Mouse (Mus musculus) embryo, embryonic 9.5 days (tissue): ENCODE measurements around the gene B230118H07Rik.

Experiments
- DNase-seq: peaks from one replicate; pipeline ENCODE4 v3.0.0-alpha.2; 2017; ENCODE audit errors: extremely low spot score

B230118H07Rik gene

DNA sequence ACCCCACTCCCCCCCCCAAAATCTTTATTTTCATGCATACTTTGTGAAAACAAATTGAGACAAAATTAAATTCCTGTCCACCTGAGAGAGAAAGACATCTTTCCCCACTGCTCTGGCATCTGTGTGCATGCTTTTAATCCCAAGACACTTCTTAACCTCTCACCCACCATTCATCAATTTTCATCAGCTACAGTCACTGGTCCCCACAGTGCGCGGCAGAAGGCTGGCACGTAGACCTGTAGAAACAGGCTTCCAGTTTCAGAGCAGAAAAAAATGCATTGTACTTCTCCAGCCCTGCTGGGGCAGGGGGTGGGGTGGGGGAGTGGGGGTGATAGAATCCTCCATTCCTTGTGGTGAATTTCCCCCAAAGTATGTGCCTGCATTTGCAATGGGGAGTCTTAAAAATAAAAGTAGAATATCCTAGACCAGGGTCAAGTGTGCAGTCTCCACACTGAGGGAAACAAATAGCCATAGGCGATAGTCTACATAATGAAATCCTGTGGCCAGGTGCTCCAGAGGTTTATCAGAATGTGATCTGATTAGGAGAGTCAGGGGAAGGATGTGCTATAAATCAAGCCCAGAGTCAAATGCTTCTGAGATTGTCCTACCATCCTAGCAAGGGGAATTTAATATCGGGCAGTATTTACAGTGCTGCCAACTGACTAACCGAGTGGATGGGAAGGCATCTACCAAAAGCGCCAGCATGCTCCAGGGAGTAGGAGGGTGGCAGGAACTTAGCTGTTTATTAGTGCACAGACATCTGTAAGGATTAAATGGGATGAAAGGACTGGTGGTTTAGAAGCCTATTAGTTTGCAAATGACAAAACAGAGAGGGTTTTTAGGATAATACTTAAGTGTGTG, 10.1 kb downstream of the B230118H07Rik start:
- DNase-seq = no peak

GRCm38 (mm10) chr2:101628297-101629236, 20.8 kb downstream of the B230118H07Rik start:
- peak; percentile 90 for DNase-seq

DNA sequence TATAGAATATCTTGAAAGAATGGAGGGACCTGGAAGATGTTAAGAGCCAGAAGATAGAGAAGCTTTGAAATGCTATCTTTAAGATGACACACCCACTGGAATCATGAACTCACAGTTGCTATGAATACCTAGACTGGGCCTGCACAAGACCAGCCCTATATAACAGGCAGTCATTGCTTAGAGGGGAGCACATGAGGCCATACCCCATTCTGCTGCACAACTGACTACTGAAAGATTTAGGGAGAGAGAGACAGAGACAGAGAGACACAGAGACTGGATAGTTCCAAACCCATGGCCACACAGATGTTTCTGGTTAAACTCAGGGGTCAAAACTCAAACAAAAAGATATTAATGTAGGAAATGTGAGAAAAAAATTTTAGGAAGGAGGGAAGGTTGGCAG, 22.1 kb downstream of the B230118H07Rik start:
- DNase-seq = no peak

- no peak for DNase-seq
Measured at GRCm38 (mm10) chr2:101624526-101624925, 24.8 kb downstream of the B230118H07Rik start, which contains the start of gene Rag2. TSS of gene Rag2 (plus strand) at chr2:101624718.

DNA sequence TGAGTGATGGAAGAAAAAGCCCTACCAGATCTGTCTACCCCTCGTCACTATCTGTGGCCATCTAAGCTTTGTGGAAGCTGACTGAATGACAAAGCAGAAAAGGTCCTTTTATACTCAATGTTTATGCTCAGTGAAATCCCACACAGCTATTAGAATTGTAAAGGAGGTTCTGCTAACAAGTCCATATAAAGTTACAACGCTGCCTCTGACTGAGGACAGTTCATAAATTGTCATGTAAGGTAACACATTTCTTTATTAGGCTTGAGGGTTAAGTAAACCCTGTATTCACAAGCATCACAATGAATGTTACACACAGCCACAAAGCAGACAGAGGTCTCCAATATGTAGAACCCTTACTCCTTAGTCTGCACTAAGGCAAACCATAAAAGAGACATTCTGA, 25.3 kb downstream of the B230118H07Rik start:
- no peak for DNase-seq

GRCm38 (mm10) chr2:101623042-101623441, 26.3 kb downstream of the B230118H07Rik start:
- DNase-seq = no peak

DNA sequence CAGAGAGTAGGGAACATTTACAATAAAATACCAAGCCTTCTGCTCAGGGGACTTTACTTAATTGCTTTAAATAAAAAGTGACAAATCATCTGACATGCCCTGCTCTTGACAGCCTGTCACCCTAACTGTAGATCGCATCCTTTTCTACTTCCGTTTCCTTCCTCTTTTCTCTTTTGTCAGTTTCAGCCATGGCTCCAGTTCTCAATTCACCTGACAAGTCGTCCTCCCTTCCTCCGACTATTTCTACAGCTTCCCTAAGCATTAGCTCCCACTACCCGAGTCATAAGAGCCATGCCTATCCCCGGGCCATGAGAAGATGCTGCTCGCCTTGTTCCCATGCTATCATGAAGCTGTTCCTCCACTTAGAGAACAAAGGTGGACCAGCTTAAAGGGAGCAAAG, 27.7 kb downstream of the B230118H07Rik start:
- no peak for DNase-seq

DNA sequence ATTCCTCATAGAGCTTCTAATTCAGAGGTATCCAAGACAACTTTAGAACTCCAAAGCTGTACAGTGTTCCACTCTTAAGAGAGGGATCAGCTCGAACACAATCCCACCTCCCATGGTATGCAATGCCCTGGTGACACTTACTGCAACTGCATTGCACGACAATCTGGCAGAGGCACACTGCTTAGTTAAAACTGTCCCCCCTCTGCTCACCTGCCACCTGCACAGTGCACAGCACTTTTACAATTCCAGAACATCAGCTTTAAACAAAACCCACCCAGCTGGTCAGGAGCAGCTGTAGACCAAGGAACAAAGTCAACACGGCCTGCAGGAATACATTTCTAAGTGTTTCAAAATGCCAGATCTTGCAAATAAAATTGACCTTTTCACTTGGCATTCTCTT, 28.4 kb downstream of the B230118H07Rik start:
- DNase-seq = no peak

DNA sequence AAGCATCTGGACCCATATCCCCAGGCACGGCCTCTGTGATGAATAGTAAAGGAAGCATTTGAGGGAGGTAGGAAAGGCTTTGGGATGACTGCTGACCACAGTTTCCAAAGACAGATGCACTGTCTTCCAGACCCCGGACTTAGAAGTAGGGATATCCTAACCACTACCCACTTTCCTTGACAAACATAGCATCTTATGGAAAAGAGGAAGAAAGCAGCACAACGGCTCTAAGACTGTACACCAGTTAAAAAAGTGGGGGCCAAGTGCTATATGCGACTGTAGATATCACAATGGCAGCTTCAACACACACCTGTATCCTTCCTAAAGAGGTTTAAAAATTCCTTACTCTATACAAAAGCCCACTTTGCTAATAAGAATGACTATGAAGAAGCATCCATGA, 31.0 kb downstream of the B230118H07Rik start:
- no peak for DNase-seq

- DNase-seq = no peak
Measured at GRCm38 (mm10) chr2:101615464-101616305, 33.6 kb downstream of the B230118H07Rik start.

DNA sequence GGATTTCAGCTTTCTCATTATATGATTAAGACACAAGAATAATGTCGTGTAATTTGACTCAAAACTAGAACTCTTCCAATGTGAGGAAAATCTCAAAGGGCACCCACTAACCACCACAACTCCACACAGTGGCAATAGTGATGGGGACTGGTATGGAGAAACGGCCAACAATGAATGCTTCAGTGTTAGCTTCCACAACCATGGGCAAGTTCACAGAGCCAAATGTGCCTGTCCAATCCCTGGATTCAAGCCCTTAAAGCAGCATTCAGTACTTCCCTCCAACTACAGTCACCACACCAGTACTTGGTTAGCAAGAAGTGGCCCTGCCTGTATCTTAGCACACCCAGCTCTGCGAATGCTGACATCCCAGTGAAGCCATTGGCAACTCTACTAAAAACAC, 38.5 kb downstream of the B230118H07Rik start:
- DNase-seq = no peak

- DNase-seq = no peak
Measured at GRCm38 (mm10) chr2:101608232-101608894, 41.0 kb downstream of the B230118H07Rik start.

DNA sequence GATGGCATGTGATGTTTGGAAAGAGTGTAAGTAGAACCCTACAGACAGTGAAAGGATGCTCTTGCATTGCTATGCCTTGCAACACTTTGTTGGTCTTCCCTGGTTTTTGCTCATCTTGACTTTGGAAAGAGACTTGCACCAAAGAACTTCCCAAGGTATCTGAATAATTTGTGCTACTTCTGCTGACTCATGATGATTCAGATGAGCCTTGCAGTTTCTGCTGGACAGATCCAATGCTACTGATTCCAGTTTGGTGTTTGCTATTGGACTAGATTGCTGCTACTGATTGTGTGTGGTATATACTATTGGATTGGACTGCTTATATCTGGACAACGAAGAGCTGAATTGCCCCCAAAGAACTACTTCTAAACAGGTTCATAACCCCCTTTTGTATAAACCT, 46.2 kb downstream of the B230118H07Rik start:
- DNase-seq = no peak

- no peak for DNase-seq
Measured at GRCm38 (mm10) chr2:101600703-101601102, 48.6 kb downstream of the B230118H07Rik start.

GRCm38 (mm10) chr2:101598190-101599181, 50.8 kb downstream of the B230118H07Rik start:
- DNase-seq = no peak

GRCm38 (mm10) chr2:101597186-101597585, 52.1 kb downstream of the B230118H07Rik start:
- DNase-seq = no peak

GRCm38 (mm10) chr2:101594681-101595080, 54.7 kb downstream of the B230118H07Rik start:
- DNase-seq = no peak

DNA sequence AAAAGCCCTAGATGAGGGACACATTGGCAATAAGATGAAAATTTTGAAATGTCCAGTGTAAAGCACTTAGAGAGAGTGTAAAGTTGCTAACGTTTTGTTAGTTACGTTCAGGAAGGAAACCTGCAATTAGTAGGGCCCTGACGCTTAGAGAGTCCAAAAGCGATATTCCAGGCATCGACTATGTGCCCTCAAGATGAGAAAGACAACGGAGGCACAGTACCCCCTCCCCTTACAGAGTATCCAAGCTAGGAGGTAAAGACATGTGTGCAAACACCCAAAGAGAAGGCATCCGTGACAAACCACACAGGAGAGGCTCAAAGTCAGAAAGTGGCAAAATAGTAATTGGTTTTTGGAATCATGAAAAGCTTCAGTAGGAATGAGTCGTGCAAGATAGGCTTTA, 56.4 kb downstream of the B230118H07Rik start:
- DNase-seq = no peak

GRCm38 (mm10) chr2:101592023-101592841, 57.1 kb downstream of the B230118H07Rik start:
- DNase-seq = peak; percentile 37
